Mouse (Mus musculus): ENCODE data around the gene Sec16b. TPM values are rescaled to one million over a fixed set of nuclear protein-coding genes. Genes with fewer than 3 reads are reported as not detected.

Gene Sec16b
- polyA plus RNA-seq, 1 experiment from 2014 or later = 0.73 TPM

GRCm38 (mm10) chr1:157545056-157545455, 38.5 kb downstream of the Sec16b start:
- H3K27me3 ChIP-seq = no peaks in the 10 kb centered on the region
- H3K36me3 ChIP-seq = no peaks in the 10 kb centered on the region
- H3K27ac ChIP-seq (replicated peaks) = no peak overlapping the region
- no peaks in the 10 kb centered on the region for H3K9me3 ChIP-seq
- no peak overlapping the region for H3K4me2 ChIP-seq (replicated peaks)
- no peak overlapping the region for H3K4me3 ChIP-seq
- 93% methylated on average over 8 of the region's 8 CpGs for WGBS
- ATAC-seq (ENCODE audit: low FRiP score, low read depth) = no peak
- no peak overlapping the region for H3K9ac ChIP-seq (replicated peaks)
- H3K4me1 ChIP-seq = no peaks in the 10 kb centered on the region

GRCm38 (mm10) chr1:157547658-157548057, 41.1 kb downstream of the Sec16b start:
- H3K27me3 ChIP-seq = no peaks in the 10 kb centered on the region
- no peak for ATAC-seq (ENCODE audit: low FRiP score, low read depth)
- H3K9me3 ChIP-seq = no peaks in the 10 kb centered on the region
- H3K27ac ChIP-seq (replicated peaks) = no peak overlapping the region
- no peaks in the 10 kb centered on the region for H3K4me1 ChIP-seq
- H3K36me3 ChIP-seq = no peaks in the 10 kb centered on the region
- no peak overlapping the region for H3K4me3 ChIP-seq
- 88% methylated on average over 5 of the region's 5 CpGs for WGBS
- H3K9ac ChIP-seq (replicated peaks) = no peak overlapping the region
- no peak overlapping the region for H3K4me2 ChIP-seq (replicated peaks)

GRCm38 (mm10) chr1:157549721-157550120, 43.2 kb downstream of the Sec16b start:
- no peaks in the 10 kb centered on the region for H3K9me3 ChIP-seq
- no peak overlapping the region for H3K4me2 ChIP-seq (replicated peaks)
- no peak overlapping the region for H3K4me3 ChIP-seq
- WGBS = 79% methylated on average over 3 of the region's 3 CpGs
- no peaks in the 10 kb centered on the region for H3K36me3 ChIP-seq
- no peak overlapping the region for H3K27ac ChIP-seq (replicated peaks)
- peaks cover 14% of the 10 kb centered on the region for H3K27me3 ChIP-seq
- H3K4me1 ChIP-seq = 0 out of 2 replicates have a peak, but pooled peaks cover 2% of the 10 kb centered on the region
- ATAC-seq (ENCODE audit: low FRiP score, low read depth) = no peak
- no peak overlapping the region for H3K9ac ChIP-seq (replicated peaks)

GRCm38 (mm10) chr1:157552749-157553451, 46.4 kb downstream of the Sec16b start:
- H3K9ac ChIP-seq (replicated peaks) = no peak overlapping the region
- H3K4me3 ChIP-seq = no peak overlapping the region
- peaks cover 28% of the 10 kb centered on the region for H3K27me3 ChIP-seq
- H3K9me3 ChIP-seq = no peaks in the 10 kb centered on the region
- no peak overlapping the region for H3K4me2 ChIP-seq (replicated peaks)
- peaks cover 12% of the 10 kb centered on the region for H3K4me1 ChIP-seq
- no peaks in the 10 kb centered on the region for H3K36me3 ChIP-seq
- ATAC-seq (ENCODE audit: low FRiP score, low read depth) = peak; percentile 71
- no peak overlapping the region for H3K27ac ChIP-seq (replicated peaks)
- 63% methylated on average over 7 of the region's 7 CpGs for WGBS

- no peak overlapping the region for H3K4me2 ChIP-seq (replicated peaks)
- no peaks in the 10 kb centered on the region for H3K9me3 ChIP-seq
- H3K36me3 ChIP-seq = no peaks in the 10 kb centered on the region
- 74% methylated on average over 2 of the region's 3 CpGs for WGBS
- H3K9ac ChIP-seq (replicated peaks) = no peak overlapping the region
- H3K27ac ChIP-seq (replicated peaks) = no peak overlapping the region
- H3K27me3 ChIP-seq = peaks cover 28% of the 10 kb centered on the region
- ATAC-seq (ENCODE audit: low FRiP score, low read depth) = no peak
- H3K4me3 ChIP-seq = no peak overlapping the region
- peaks cover 12% of the 10 kb centered on the region for H3K4me1 ChIP-seq
Observed at GRCm38 (mm10) chr1:157554163-157554562, 47.6 kb downstream of the Sec16b start.

- Histone ChIP-seq H3K9ac (replicated peaks) (no peak overlapping the region), H3K9me3 (no peaks in the 10 kb centered on the region), H3K36me3 (no peaks in the 10 kb centered on the region), H3K27ac (replicated peaks) (no peak overlapping the region), H3K4me2 (replicated peaks) (peak overlapping the region; percentile 35), H3K4me3 (0 out of 2 replicates have a peak overlapping the region, but pooled peaks have one; percentile 13), H3K4me1 (peaks cover 12% of the 10 kb centered on the region), H3K27me3 (peaks cover 34% of the 10 kb centered on the region)
- 28% methylated on average over 27 of the region's 27 CpGs for WGBS
- no peak for ATAC-seq (ENCODE audit: low FRiP score, low read depth)
Observed at GRCm38 (mm10) chr1:157554686-157555530, 48.4 kb downstream of the Sec16b start.

GRCm38 (mm10) chr1:157555738-157556137, 49.2 kb downstream of the Sec16b start:
- ATAC-seq (ENCODE audit: low FRiP score, low read depth) = no peak
- Histone ChIP-seq H3K4me2 (replicated peaks) (no peak overlapping the region), H3K4me1 (peaks cover 14% of the 10 kb centered on the region), H3K27me3 (peaks cover 35% of the 10 kb centered on the region), H3K4me3 (no peak overlapping the region), H3K9ac (replicated peaks) (no peak overlapping the region), H3K9me3 (no peaks in the 10 kb centered on the region), H3K27ac (replicated peaks) (no peak overlapping the region), H3K36me3 (no peaks in the 10 kb centered on the region)
- 55% methylated on average over 10 of the region's 10 CpGs for WGBS

- Histone ChIP-seq H3K4me1 (peaks cover 15% of the 10 kb centered on the region), H3K27ac (replicated peaks) (no peak overlapping the region), H3K9ac (replicated peaks) (no peak overlapping the region), H3K36me3 (no peaks in the 10 kb centered on the region), H3K9me3 (no peaks in the 10 kb centered on the region), H3K27me3 (peaks cover 35% of the 10 kb centered on the region), H3K4me3 (no peak overlapping the region), H3K4me2 (replicated peaks) (no peak overlapping the region)
- 82% methylated on average over 5 of the region's 5 CpGs for WGBS
- no peak for ATAC-seq (ENCODE audit: low FRiP score, low read depth)
Observed at GRCm38 (mm10) chr1:157556439-157556838, 49.9 kb downstream of the Sec16b start.

GRCm38 (mm10) chr1:157558145-157558544, 51.6 kb downstream of the Sec16b start:
- ATAC-seq (ENCODE audit: low FRiP score, low read depth) = no peak
- Histone ChIP-seq H3K27me3 (peaks cover 35% of the 10 kb centered on the region), H3K4me1 (peaks cover 15% of the 10 kb centered on the region), H3K9ac (replicated peaks) (no peak overlapping the region), H3K27ac (replicated peaks) (no peak overlapping the region), H3K4me3 (no peak overlapping the region), H3K36me3 (no peaks in the 10 kb centered on the region), H3K4me2 (replicated peaks) (no peak overlapping the region), H3K9me3 (no peaks in the 10 kb centered on the region)
- WGBS = 56% methylated on average over 5 of the region's 5 CpGs

GRCm38 (mm10) chr1:157559986-157560385, 53.5 kb downstream of the Sec16b start:
- Histone ChIP-seq H3K9ac (replicated peaks) (no peak overlapping the region), H3K27me3 (peaks cover 18% of the 10 kb centered on the region), H3K27ac (replicated peaks) (no peak overlapping the region), H3K9me3 (no peaks in the 10 kb centered on the region), H3K4me1 (peaks cover 11% of the 10 kb centered on the region), H3K4me2 (replicated peaks) (no peak overlapping the region), H3K36me3 (no peaks in the 10 kb centered on the region), H3K4me3 (no peak overlapping the region)
- 79% methylated on average over 6 of the region's 6 CpGs for WGBS
- no peak for ATAC-seq (ENCODE audit: low FRiP score, low read depth)

GRCm38 (mm10) chr1:157560654-157561386, 54.3 kb downstream of the Sec16b start:
- WGBS = 21% methylated on average over 8 of the region's 8 CpGs
- Histone ChIP-seq H3K4me3 (no peak overlapping the region), H3K9ac (replicated peaks) (no peak overlapping the region)

GRCm38 (mm10) chr1:157567819-157568218, 61.3 kb downstream of the Sec16b start:
- Histone ChIP-seq H3K27me3 (no peaks in the 10 kb centered on the region), H3K4me2 (replicated peaks) (no peak overlapping the region), H3K36me3 (no peaks in the 10 kb centered on the region), H3K9me3 (no peaks in the 10 kb centered on the region), H3K27ac (replicated peaks) (no peak overlapping the region), H3K9ac (replicated peaks) (no peak overlapping the region), H3K4me1 (no peaks in the 10 kb centered on the region), H3K4me3 (no peak overlapping the region)
- WGBS = 92% methylated on average over 8 of the region's 8 CpGs
- no peak for ATAC-seq (ENCODE audit: low FRiP score, low read depth)

More at GRCm38 (mm10) chr1:157560654-157561386, 54.3 kb downstream of the Sec16b start:
- H3K36me3 ChIP-seq = no peaks in the 10 kb centered on the region
- peaks cover 14% of the 10 kb centered on the region for H3K27me3 ChIP-seq
- peak overlapping the region; percentile 32 for H3K4me2 ChIP-seq (replicated peaks)
- peak; percentile 74 for ATAC-seq (ENCODE audit: low FRiP score, low read depth)
- no peak overlapping the region for H3K27ac ChIP-seq (replicated peaks)
- peaks cover 5% of the 10 kb centered on the region; the same call in 1 of the 2 replicates for H3K4me1 ChIP-seq
- no peaks in the 10 kb centered on the region for H3K9me3 ChIP-seq

Measured in midbrain, embryonic 12.5 days (tissue).